Mouse (Mus musculus) testis, postnatal 10 days (tissue): ENCODE data around the gene Gm340.

Experiments used
- DNase-seq: peaks from one replicate; pipeline ENCODE4 v3.0.0; 2021; ENCODE audit warnings: low spot score

The Gm340 gene

DNA sequence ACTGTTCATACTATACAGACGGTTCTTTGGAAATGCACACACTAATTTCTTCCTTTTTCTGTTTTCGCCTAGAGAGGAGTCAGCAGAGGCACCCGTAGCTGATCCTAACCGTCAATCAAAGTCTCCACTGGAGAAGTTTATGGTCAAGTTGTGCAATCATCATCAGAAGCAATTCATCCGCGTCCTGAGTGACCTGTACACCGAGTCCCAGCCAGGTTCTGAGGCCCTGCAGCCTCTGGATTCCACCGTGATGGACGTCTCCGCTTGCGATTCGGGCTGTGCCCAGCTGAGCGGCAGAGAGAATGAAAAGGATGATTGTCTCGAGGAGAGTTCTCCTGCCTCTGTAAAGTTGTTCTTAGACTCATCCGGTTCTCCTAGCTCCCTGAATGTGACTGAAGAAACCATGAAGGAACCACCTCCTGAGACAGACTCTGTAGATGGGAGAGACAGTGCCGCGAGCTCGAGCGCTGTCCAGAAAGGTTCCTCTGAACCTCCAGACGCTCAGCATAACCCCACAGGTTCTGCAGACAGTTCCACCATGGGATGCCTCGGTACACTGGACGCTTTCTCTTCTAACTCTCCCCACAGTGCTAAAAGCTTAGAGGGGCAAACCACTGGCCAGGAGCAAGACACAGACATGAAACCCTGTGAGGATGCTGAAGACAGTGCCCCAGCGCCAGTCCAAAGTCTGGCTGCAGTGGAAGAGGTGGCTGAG lies at the start of gene Gm340:
Gene Gm340, plus strand, starts transcription at position 665 of the 715 bp plus-strand sequence.
- no peak for DNase-seq

DNA sequence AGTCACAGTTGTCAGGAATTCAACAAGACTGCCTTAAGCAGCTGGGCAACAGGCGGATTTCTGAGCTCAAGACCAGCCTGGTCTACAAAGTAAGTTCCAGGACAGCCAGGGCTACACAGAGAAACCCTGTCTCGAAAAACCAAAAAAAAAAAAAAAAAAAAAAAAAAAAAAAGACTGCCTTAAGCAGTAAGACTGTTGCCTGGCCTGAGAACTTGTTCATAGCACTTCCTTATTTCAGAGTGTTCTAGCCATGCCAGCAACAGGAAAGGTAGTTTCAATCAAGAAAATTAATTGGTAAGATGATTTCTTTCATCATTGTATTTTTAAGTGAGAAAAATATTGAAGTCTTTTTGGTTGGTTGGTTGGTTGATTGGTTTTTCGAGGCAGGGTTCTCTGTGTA lies 48.1 kb upstream of the Gm340 start:
- no peak for DNase-seq

DNA sequence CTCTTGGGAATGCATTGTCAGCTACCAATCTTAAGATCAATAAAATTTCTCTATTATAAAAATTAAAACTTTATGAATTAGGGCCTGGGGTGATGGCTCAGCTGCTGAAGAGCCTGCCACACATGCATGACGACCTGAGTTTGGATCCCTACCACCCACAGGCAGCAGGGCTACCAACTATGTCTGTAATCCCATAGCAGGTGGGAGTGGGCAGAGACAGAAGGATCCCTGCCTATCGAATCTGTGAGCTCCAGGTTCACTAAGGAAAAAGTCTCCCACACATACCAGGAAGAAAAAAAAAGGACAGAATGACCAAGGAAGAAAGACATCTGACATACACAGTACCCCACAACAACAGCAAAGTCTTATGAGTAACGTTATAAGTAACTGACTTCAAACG lies 25.2 kb upstream of the Gm340 start:
- no peak for DNase-seq

DNA sequence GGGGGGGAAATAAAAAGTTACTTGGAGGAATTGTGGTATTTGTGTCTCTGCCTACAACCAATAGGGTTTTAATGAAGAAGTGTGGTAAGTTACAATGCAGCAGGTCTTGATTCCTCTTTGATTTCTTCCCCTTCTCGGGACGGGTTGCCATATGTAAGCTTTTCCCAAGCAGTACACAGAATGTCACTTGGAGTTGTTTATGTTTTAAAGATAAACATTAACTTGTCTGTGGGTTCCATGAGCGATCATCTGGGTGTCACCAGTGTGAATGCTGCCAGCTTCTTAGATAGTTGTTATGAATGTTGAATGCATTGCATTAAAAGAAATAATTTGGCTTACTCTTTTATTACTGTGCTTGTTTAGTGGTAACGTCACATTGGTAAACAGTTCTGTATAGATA lies 24.7 kb upstream of the Gm340 start:
- no peak for DNase-seq

DNA sequence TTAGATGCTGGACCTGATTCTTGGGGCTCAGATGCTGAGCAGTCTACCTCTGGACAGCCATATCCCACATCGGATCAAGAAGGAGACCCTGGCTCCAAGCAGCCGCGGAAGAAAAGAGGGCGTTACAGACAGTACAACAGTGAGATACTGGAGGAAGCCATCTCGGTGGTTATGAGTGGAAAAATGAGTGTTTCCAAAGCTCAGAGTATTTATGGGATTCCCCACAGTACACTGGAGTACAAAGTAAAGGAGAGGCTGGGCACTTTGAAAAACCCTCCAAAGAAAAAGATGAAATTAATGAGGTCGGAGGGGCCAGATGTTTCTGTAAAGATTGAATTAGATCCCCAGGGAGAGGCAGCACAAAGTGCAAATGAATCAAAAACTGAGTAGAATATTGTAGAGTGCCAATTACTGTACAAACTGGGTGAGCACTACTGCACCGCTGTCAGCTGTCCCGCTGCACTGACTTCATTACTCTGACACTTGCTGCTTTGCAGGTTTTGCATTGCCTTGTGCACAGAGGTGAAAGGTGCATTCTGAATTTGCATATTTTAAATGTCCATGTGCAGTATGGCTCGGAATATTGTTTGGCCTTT lies 23.2 kb upstream of the Gm340 start:
- no peak for DNase-seq

DNA sequence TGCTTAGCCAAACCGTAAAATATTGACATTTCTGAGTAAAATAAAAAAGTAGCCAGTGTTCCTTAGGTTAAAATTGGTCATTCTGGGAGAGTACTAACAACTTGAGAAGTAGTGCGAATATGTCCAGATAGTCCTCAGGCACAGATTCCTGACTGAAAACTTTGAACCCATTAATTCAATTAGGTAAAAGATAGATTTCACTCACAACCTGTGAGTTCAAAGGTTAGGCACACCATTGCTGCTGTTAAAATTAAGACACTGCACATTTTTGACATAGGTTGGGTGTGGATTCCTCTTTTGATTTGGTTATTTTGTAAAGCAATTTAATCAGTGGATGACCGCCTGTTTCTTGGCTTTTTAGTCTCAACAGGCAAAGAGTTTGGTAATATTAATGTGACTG lies 21.3 kb upstream of the Gm340 start:
- DNase-seq = no peak

DNA sequence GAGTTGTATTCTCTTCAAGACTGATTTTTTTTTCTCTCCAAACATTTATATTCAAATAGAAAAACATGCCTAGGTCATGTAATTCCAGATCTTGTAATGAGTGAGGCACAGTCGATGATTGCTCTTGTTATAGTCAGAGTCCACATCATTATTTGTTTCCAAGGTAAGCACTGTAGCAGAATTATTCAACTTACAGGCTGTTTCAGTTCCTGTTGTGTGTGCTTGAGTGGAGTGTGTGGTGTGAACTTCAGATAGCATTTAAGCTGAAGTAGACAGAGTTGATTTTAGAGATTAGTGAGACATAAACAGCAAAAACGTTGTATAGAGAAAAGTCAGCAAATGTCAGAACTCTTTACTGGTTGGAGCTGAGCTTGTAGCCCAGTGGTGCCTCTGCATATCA lies 13.4 kb upstream of the Gm340 start:
- no peak for DNase-seq

DNA sequence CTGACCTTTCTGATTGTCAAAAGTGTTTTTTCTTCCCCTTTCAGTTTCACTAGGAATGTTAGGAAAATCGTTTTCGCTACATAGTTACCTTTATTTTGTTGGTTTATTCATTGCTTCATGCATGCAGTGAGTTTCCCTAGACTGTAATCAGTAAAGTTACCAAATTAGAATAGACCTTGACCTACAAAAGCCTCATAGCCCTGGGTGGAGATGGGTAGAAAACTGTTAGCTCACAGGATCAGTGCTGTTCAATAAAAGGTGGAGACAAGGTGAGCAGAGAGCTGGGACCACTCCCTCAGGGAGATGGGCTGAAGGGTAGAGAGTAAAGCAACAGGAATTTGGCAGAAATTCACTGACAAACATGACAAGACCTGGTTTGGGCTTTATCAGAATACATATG lies 8.5 kb upstream of the Gm340 start:
- DNase-seq = no peak

DNA sequence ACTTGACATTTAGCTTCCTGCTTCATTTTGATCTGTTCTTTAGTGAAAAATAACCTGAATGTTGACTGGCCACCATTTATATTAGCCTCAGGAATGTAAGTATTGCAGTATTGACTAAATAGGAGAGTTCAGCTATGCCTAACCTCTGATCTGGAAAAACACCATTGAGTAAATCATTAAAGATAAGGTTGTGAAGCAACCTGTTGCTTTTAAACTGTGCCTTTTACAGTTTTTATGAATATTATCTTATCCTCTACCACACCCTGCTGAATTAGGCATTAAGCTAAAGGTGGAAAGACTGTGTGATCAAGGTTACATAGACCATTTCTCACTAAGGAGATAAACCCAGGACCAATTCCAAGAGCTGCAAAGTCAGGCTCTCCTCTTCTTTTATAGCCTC lies 4.6 kb upstream of the Gm340 start:
- DNase-seq = no peak

DNA sequence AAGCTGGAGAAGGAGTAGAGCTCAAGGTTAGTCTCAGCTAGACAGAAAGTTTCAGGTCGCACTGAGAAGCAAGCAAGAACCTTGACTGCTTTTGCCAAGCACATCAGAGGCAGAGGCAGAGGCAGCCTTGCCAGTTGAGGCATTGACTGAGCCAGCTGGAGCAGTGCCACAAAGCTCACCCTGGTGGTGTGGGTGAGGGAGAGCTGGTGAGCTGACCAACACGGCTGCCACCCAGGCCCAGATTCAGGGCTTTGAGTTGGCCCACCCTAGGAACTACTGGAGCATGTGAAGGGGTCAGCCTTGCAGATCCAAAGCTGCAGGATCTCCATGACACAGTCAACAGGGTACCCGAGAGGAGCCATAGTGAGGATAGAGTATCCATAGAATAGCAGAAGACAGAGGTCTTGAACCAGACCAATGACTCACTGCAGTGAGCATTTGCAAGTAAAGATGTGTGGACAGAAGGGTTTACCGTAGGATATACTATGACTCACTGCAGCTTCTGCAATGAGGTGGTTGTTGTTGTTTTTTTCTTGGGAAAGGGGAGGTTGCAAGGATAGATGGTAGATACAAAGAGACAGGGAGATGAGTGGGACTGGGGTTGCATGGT lies 2.8 kb upstream of the Gm340 start:
- DNase-seq = peak; percentile 71

DNA sequence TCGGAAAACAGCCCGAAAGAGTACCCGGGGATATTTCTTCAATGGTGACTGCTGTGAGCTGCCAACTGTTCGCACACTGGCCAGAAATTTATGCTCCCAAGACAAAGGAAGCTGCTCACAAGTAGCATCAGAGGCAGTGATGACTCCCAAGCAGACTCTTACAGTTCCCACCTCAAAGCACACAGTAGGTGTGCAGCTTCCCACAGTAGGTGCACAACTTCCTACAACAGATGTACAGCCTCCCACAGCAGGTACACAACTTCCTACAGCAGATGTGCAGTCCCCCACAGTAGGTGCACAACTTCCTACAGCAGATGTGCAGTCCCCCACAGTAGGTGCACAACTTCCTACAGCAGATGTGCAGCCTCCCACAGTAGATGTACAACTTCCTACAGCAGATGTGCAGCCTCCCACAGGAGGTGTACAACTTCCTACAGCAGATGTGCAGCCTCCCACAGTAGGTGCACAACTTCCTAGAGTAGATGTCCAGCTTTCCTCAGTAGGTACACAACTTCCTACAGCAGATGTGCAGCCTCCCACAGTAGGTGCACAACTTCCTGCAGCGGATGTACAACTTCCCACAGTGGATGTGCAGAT lies 846 bp downstream of the Gm340 start:
- no peak for DNase-seq

DNA sequence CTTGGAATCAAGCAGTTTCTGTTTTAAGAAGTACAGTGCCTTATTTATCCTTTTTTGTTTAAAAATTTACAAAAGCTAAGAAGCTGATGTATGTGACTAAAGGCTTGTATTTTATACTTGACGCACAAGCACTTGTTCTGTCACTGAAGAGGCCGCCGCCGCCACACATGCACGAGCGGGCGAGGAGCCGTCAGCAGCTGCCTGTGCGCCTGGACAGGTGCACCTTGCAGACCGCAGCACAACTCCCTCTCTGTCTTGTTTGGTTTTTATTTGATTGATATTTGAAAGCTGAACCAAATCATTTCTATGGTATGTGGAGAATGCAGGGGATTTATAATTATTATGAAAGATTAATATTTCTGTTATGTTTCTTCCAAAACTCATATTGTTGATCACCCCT lies 4.6 kb downstream of the Gm340 start:
- no peak for DNase-seq

DNA sequence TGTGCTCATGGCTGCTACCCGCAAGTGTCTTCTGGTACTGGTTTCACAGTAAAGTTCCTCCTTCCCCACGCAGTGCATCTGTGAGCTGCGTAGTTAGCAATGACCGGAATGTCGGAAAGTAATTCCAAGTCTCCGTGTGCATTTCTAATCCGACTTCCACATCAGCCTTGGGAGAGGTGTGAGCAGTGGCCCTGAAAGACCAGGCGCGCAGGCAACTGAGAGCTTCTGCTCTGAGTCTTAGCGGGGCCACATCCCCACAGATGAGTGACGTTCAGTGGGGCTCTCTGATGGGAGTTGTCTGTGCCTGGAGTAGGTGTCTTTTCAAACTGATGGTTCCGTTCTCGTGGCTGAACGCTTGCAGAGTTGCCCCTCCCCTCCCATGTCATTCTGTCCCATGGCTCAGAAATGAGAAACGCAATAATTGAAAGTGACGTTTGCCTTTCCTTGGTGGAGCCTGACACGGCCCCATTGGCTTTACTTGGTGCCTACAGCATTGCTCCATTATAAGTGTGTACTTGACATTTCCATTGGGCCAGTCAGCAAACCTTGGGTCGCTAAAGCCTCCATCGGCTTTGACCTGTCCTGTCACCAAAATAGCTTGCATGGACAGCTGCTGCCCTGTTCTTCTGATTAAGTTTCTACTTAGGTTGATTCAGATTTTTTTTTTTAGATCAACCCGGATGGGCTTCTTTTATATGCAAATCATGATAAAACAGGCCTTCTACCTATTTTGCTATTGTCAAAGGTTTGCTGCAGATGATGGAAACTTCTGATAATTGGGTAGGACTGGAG lies 5.5 kb downstream of the Gm340 start:
- no peak for DNase-seq

DNA sequence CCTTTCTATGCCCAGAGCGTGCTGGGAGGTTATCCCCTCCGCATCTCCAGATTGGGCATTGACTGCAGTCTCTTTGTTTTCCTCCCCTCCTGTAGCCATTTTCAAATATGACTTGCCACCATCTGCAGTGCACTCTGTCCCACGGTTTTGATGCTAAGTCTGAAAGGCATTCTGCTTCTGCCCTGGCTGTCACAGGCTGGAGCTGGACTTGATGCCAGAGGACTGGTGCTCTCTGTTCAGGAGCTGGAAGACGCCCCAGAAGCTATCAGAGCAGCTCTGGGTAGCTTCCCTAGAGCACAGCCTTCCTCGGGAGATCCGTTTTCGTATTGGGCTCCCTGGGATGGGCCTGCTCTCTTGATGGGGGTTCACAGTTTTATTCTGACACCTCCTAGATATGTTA lies 6.9 kb downstream of the Gm340 start:
- DNase-seq = no peak

DNA sequence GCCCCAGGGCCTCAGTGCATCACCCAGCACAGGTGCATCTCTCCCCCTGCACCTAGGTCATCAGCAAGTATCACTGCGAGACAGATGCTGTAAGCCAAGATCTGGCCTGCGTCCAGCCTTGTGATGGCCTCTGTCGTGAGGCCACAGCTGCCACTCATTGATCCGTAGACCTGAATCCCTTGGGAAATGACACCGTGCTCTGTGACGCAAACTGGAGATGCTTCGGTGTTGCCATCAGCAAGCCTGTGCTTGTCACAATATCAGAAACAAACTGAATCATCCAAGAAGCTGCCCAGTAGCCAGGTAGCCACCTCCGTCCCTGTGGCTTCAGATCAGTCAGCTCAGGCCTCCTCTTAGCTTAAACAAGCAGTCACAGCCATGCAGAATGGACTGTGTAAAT lies 7.5 kb downstream of the Gm340 start:
- no peak for DNase-seq

DNA sequence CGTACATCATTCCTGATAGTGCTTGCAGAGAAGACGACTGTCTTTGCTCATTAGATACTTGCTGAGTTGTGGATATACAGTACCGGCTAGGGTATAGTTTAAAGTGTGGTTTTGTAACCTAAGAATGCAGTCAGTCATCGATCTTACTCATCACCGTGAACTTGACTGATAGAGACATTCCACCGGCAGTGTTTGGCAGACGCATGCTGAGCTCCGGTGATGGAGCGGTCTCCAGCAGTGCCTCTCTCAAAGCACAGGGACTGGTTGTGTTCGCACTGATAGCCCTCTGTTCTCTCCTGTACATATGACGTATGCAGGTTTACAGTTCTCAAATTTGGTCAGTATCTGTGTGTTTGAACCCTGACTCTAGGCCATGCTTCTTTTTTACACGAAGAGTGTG lies 9.6 kb downstream of the Gm340 start:
- DNase-seq = no peak

DNA sequence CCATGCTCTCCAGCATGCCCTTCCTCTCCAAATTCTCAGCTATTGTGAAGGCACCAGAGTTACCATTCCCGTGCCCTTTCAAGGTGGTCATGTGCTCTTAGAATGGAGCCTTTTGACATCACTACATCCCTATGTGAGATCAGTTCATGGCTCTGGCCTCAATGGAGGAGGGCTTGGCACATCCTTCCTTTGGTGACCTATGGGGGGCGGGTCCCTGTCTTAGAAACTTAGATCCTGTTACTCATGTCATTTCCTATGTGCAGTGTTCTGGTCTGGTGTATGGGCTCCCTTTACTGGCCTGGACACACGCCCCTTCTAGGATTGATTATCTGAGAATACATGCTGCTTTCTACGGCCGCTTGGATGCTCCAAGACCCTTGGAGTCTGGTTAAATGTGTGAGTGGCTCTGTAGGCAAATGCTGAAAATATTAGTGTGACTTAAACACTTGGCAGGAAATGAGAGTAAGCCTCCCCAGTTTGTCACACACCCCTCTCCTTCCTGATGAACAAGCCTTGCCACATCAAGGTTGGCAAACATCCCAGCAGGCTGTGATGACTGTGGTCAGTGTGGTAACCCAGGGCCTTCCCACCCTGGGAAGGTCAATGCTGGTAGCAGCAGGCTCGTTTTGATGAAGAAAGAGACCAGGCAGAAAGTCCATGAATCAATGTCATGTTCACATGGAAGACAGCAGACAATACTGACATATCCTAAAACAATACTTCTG lies 15.2 kb downstream of the Gm340 start:
- no peak for DNase-seq

DNA sequence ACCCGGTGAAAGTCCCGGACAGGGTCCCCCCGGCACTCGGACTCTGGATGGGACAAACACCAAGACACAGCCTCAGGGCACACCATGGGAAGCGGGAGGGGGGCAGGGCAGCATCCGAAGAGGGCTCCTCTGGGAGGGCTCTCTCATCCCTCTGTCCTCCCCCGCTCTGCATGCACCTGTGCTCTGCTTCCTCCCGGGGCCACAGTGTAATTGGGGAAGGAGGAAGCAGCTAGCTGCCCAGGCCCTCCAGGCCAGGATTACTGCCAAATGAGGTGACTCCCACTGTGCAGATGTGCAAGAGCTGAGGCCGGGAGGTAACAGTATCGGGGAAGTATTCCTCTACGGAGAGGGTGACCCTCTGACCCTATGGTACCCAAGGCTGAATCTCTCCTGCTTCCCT lies 18.5 kb downstream of the Gm340 start:
- no peak for DNase-seq

DNA sequence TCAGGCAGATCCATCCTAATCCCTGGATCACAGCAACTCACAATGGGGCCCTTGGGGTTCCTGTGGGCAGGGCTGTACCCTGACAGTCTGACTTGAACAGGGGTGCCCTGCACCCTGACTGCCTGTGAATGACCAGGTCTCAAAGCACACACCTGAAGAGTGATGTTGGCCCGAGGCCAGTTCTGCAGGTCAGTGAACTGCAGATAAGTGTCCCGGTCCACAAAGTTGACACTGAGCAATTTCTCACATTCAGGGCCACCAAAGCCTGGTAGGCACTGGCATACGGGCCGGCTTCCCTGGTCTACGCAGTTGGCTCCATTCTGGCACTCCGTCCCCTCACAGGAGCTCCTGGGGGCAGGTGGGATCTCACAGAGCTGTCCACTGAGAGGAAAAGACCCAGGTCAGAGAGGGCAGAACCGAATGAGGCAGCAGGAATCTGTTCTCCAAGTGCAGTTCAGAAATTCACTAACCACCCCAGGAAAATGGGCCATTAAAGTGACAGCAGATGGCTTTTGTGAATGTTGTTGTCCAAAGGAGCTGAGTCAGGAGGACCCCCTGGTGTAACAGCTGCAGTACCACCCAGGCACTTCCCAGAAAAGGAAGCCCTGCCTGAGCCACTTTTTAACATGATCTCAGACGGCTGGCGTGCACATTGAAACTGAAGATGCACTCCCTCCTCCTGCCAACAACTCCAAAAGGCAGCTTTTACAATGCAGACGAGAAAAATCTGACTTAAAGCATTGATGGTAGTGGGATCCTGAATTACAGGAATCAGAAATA lies 24.2 kb downstream of the Gm340 start:
- DNase-seq = no peak

DNA sequence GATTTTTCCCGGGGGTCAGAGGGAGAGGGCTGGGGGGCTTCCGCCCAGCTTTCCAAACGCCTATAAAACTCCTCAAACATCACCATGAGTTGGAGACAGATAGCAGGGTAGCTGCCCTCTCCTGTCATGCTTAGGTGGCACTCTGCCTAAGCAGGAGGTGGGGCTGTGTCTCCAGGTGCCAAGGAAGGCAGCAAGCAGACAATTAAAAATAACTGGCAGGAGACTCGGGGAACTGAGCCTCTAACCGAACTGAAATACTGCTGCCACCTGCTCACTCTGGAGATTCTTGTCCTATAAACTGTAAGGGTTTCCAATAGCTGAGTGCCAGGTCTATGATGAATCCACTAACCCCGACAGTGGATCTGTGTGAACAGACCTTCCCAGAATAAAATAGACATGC lies 29.5 kb downstream of the Gm340 start:
- no peak for DNase-seq
